ENCODE assay signal across 9 mouse cellular contexts in genomic region chr5:108034194-108034593, GRCm38 (mm10). TPM values are rescaled to one million over a fixed set of nuclear protein-coding genes. Genes with fewer than 3 reads are reported as not detected.
A peak's percentile ranks its signal among the peaks of the same experiment; 100 is the strongest.
DNase-seq lines count a peak whose midpoint lies in the region; ATAC-seq and TF ChIP-seq lines count a peak whose summit lies in the region.
"Had no signal": no experiment of that assay in that cellular context is flagged by ENCODE, and none has a peak within 500 bp of the region (broad histone marks: within the 10 kb centered on the region; RNA-seq: fewer than 3 reads in every experiment).

No protein-coding gene starts in this region.

- H3K36me3 ChIP-seq in hindbrain, embryonic 16.5 days (ENCODE audit: control insufficient read depth, insufficient read depth, low read length), result no peaks in the 10 kb centered on the region
- H3K36me3 ChIP-seq in hindbrain, embryonic 12.5 days, result no peaks in the 10 kb centered on the region
- no peaks in the 10 kb centered on the region for H3K36me3 ChIP-seq in MEL (ENCODE audit: control insufficient read depth in 1 of 2, insufficient read depth in 2 of 2, low read length in 2 of 2)
- no peaks in the 10 kb centered on the region for H3K36me3 ChIP-seq in midbrain, embryonic 14.5 days (ENCODE audit: control insufficient read depth, insufficient read depth, low read length)
- H3K36me3 ChIP-seq: embryonic facial prominence, embryonic 12.5 days had no signal

- TF ChIP-seq POLR2A in MEL (IDR thresholded peaks at IDR 0.05; ENCODE audit: control insufficient read depth in 1 of 2, insufficient read depth in 1 of 2, low read depth in 1 of 2, low read length in 2 of 2, poor library complexity in 1 of 2), result no peak

- H3K4me2 ChIP-seq in hindbrain, embryonic 16.5 days (ENCODE audit: low read length), result no peak overlapping the region
- no peak overlapping the region for H3K4me2 ChIP-seq in hindbrain, embryonic 12.5 days (replicated peaks)
- no peak overlapping the region for H3K4me2 ChIP-seq in midbrain, embryonic 14.5 days (ENCODE audit: low read length)
- H3K4me2 ChIP-seq: embryonic facial prominence, embryonic 12.5 days had no signal

- H3K27ac ChIP-seq in hindbrain, embryonic 16.5 days (ENCODE audit: low read depth, low read length), result no peak overlapping the region
- no peak overlapping the region for H3K27ac ChIP-seq in hindbrain, embryonic 12.5 days
- H3K27ac ChIP-seq in MEL (ENCODE audit: control insufficient read depth, low read depth, low read length), result no peak overlapping the region
- no peak overlapping the region for H3K27ac ChIP-seq in midbrain, embryonic 14.5 days (replicated peaks; ENCODE audit: low read depth, low read length)
- H3K27ac ChIP-seq: embryonic facial prominence, embryonic 12.5 days had no signal

- H3K4me1 ChIP-seq in hindbrain, embryonic 16.5 days (ENCODE audit: control insufficient read depth, insufficient read depth, low read depth, low read length), result no peaks in the 10 kb centered on the region
- H3K4me1 ChIP-seq in hindbrain, embryonic 12.5 days, result no peaks in the 10 kb centered on the region
- no peaks in the 10 kb centered on the region for H3K4me1 ChIP-seq in MEL (ENCODE audit: control insufficient read depth in 1 of 2, insufficient read depth in 2 of 2, low read length in 2 of 2)
- H3K4me1 ChIP-seq in midbrain, embryonic 14.5 days (ENCODE audit: control insufficient read depth, insufficient read depth, low read length), result no peaks in the 10 kb centered on the region
- H3K4me1 ChIP-seq: embryonic facial prominence, embryonic 12.5 days had no signal

- no peaks in the 10 kb centered on the region for H3K27me3 ChIP-seq in hindbrain, embryonic 16.5 days (replicated peaks; ENCODE audit: control insufficient read depth, insufficient read depth, low read length)
- no peaks in the 10 kb centered on the region for H3K27me3 ChIP-seq in hindbrain, embryonic 12.5 days
- no peaks in the 10 kb centered on the region for H3K27me3 ChIP-seq in MEL (ENCODE audit: control insufficient read depth in 1 of 2, insufficient read depth in 2 of 2, low read length in 2 of 2)
- no peaks in the 10 kb centered on the region for H3K27me3 ChIP-seq in midbrain, embryonic 14.5 days (ENCODE audit: control insufficient read depth, insufficient read depth, low read length)
- H3K27me3 ChIP-seq: embryonic facial prominence, embryonic 12.5 days had no signal

- no peak overlapping the region for H3K4me3 ChIP-seq in hindbrain, embryonic 16.5 days (ENCODE audit: low read length)
- H3K4me3 ChIP-seq in hindbrain, embryonic 12.5 days, result no peak overlapping the region
- H3K4me3 ChIP-seq in MEL (ENCODE audit: control insufficient read depth in 1 of 2, insufficient read depth in 1 of 2, low read depth in 2 of 2, low read length in 2 of 2), result no peak overlapping the region
- H3K4me3 ChIP-seq in midbrain, embryonic 14.5 days (replicated peaks; ENCODE audit: low read depth, low read length), result no peak overlapping the region
- H3K4me3 ChIP-seq: embryonic facial prominence, embryonic 12.5 days had no signal

- 37% methylated on average over 4 of the region's 4 CpGs for WGBS in hindbrain, embryonic 16.5 days
- WGBS in hindbrain, embryonic 12.5 days, result 33% methylated on average over 3 of the region's 4 CpGs
- 34% methylated on average over 4 of the region's 4 CpGs for WGBS in midbrain, embryonic 14.5 days

- peak; percentile 91 for TF ChIP-seq RAD21 in MEL (IDR thresholded peaks at IDR 0.05; ENCODE audit: low read depth, low read length)

- H3K79me2 ChIP-seq in MEL (ENCODE audit: control insufficient read depth, insufficient read depth, low read length, poor library complexity), result no peaks in the 10 kb centered on the region

- H3K9me3 ChIP-seq in hindbrain, embryonic 16.5 days (ENCODE audit: control insufficient read depth, low read length), result no peaks in the 10 kb centered on the region
- H3K9me3 ChIP-seq in hindbrain, embryonic 12.5 days (replicated peaks), result no peaks in the 10 kb centered on the region
- no peaks in the 10 kb centered on the region for H3K9me3 ChIP-seq in MEL (replicated peaks; ENCODE audit: insufficient read depth, low read length)
- no peaks in the 10 kb centered on the region for H3K9me3 ChIP-seq in midbrain, embryonic 14.5 days (ENCODE audit: control insufficient read depth, low read length)
- H3K9me3 ChIP-seq: embryonic facial prominence, embryonic 12.5 days had no signal

- TF ChIP-seq CTCF in MEL (IDR thresholded peaks at IDR 0.05 in 2 of 3, conservative IDR thresholded peaks at IDR 0.05 in 1 of 3; ENCODE audit: control insufficient read depth in 1 of 3, insufficient read depth in 1 of 3, low read depth in 2 of 3, low read length in 3 of 3, poor library complexity in 1 of 3, severe bottlenecking in 1 of 3), result peak; percentile 50 to 81 (median 53)

- peak; percentile 74 for DNase-seq in A20 (ENCODE audit: low read depth, low spot score)
- peak; percentile 81 for DNase-seq in MEL (ENCODE audit: low read depth, low spot score)
- DNase-seq in embryo, embryonic 11.5 days (ENCODE audit: low read depth, low spot score), result peak; percentile 32
- peak; percentile 89 for DNase-seq in midbrain, embryonic 14.5 days
- no peak for DNase-seq in frontal cortex, postnatal 14 days (ENCODE audit: low spot score in 2 of 2)
- DNase-seq in right cerebral cortex, postnatal 14 days, result no peak

- no peak overlapping the region for H3K9ac ChIP-seq in hindbrain, embryonic 16.5 days (ENCODE audit: low read depth, low read length)
- H3K9ac ChIP-seq in hindbrain, embryonic 12.5 days, result no peak overlapping the region
- H3K9ac ChIP-seq in MEL (ENCODE audit: control insufficient read depth, low read depth, low read length, poor library complexity, severe bottlenecking), result no peak overlapping the region
- no peak overlapping the region for H3K9ac ChIP-seq in midbrain, embryonic 14.5 days (replicated peaks; ENCODE audit: low read length)
- H3K9ac ChIP-seq: embryonic facial prominence, embryonic 12.5 days had no signal

- peak; percentile 52; the same call in 1 of the 2 replicates for ATAC-seq in hindbrain, embryonic 16.5 days
- ATAC-seq in hindbrain, embryonic 12.5 days (ENCODE audit: low FRiP score), result no peak
- no peak for ATAC-seq in midbrain, embryonic 14.5 days (ENCODE audit: low FRiP score, low TSS enrichment)

- TF ChIP-seq EP300 in MEL (IDR thresholded peaks at IDR 0.05; ENCODE audit: low read depth in 1 of 2, low read length in 2 of 2), result no peak

TF ChIP-seq in MEL, 35 proteins besides CTCF, POLR2A, EP300 and RAD21:
- peak; percentile 76 for TF ChIP-seq SMC3 (IDR thresholded peaks at IDR 0.05; ENCODE audit: low read depth, low read length)
- TF ChIP-seq TBP (IDR thresholded peaks at IDR 0.05; ENCODE audit: low read depth, low read length), result no peak
- TF ChIP-seq UBTF (IDR thresholded peaks at IDR 0.05; ENCODE audit: borderline replicate concordance, insufficient read depth, low read depth, low read length), result no peak
- TF ChIP-seq ZC3H11A (IDR thresholded peaks at IDR 0.05; ENCODE audit: low read depth, low read length), result peak; percentile 85

RNA-seq across cellular contexts. Expression of gene Mtf2, which starts 31.3 kb away (rescaled TPM):
- polyA plus RNA-seq in hindbrain, embryonic 16.5 days (2015; fragmentation: Nextera tagmentation; extraction: Ambion mirVana), result 76.4 and 88.7 TPM in 2 replicates
- polyA plus RNA-seq in hindbrain, embryonic 12.5 days (2016; fragmentation: Nextera tagmentation; extraction: Ambion mirVana), result 134 and 142 TPM in 2 replicates
- 99.7 and 103 TPM in 2 replicates for total RNA-seq in MEL (2012; rRNA removed)
- 100 to 1,000 TPM in 1 of 2 experiments, 10 to 100 TPM in 1; 69.9 to 263 TPM for polyA plus RNA-seq in MEL (2012; ENCODE audit: insufficient read depth in 1 of 2, insufficient read length in 2 of 2, low read depth in 1 of 2, low replicate concordance in 2 of 2, missing spikeins in 1 of 2)
- polyA plus RNA-seq in midbrain, embryonic 14.5 days (2014; fragmentation: Nextera tagmentation; extraction: Ambion mirVana), result 91.4 and 113 TPM in 2 replicates

RNA-seq across cellular contexts. Expression of gene Fam69a, which starts 47.3 kb away (rescaled TPM):
- 68.1 and 73.3 TPM in 2 replicates for polyA plus RNA-seq in hindbrain, embryonic 16.5 days (2015; fragmentation: Nextera tagmentation; extraction: Ambion mirVana)
- polyA plus RNA-seq in hindbrain, embryonic 12.5 days (2016; fragmentation: Nextera tagmentation; extraction: Ambion mirVana), result 31.0 and 31.4 TPM in 2 replicates
- 8.0 and 10.6 TPM in 2 replicates for total RNA-seq in MEL (2012; rRNA removed)
- polyA plus RNA-seq in MEL (2012; ENCODE audit: insufficient read depth in 1 of 2, insufficient read length in 2 of 2, low read depth in 1 of 2, low replicate concordance in 2 of 2, missing spikeins in 1 of 2), result 1 to 10 TPM in 1 of 2 experiments, not detected in 1; 8.5 TPM
- 48.5 and 53.9 TPM in 2 replicates for polyA plus RNA-seq in midbrain, embryonic 14.5 days (2014; fragmentation: Nextera tagmentation; extraction: Ambion mirVana)

Comparison
In these comparisons a context has a peak if more than half of its experiments do, and no peak if none do; other contexts are left out.
1. DNase-seq: peak in A20 (single experiment), MEL (single experiment), embryo, embryonic 11.5 days (single experiment) and midbrain, embryonic 14.5 days (single experiment); none in frontal cortex, postnatal 14 days (0 of 2) and right cerebral cortex, postnatal 14 days (single experiment).